Mouse (Mus musculus) CH12.LX (cell line): ENCODE measurements at regions not wholly inside any gene's neighbourhood (a gene's known extent, or its start where the extent isn't known, plus 50 kb on each side); places are given as distances from the start of the nearest gene placed in this dataset.

Experiments
- CTCF ChIP-seq, 2 experiments: IDR thresholded peaks in 1 of 2; conservative IDR thresholded peaks in 1 of 2; 2 replicates each; pipeline ENCODE4 v1.5.1; 2011 to 2012; ENCODE audit warnings: low read depth in 2 of 2, low read length in 2 of 2, improper control_type of control experiment in 1 of 2, inconsistent platforms in 1 of 2, mild to moderate bottlenecking in 1 of 2, moderate library complexity in 1 of 2
- EP300 ChIP-seq: IDR thresholded peaks from 2 replicates; pipeline ENCODE4 v1.6.1; 2011; ENCODE audit warnings: low read length, improper control_type of control experiment
- JUN ChIP-seq: IDR thresholded peaks from 2 replicates; pipeline ENCODE4 v1.6.1; 2011; ENCODE audit warnings: low read depth, mild to moderate bottlenecking, low read length, improper control_type of control experiment, moderate library complexity; ENCODE audit not compliant: insufficient read depth
- JUND ChIP-seq: conservative IDR thresholded peaks from 2 replicates; pipeline ENCODE4 v1.6.1; 2011; ENCODE audit warnings: low read depth, low read length, improper control_type of control experiment
- POLR2A ChIP-seq: IDR thresholded peaks from 2 replicates; pipeline ENCODE4 v1.6.1; 2011; ENCODE audit warnings: low read depth, mild to moderate bottlenecking, improper control_type of control experiment, low read length
- ZNF384 ChIP-seq: IDR thresholded peaks from 2 replicates; pipeline ENCODE4 v1.6.1; 2012; ENCODE audit warnings: low read depth, low read length, improper control_type of control experiment, inconsistent platforms

DNA sequence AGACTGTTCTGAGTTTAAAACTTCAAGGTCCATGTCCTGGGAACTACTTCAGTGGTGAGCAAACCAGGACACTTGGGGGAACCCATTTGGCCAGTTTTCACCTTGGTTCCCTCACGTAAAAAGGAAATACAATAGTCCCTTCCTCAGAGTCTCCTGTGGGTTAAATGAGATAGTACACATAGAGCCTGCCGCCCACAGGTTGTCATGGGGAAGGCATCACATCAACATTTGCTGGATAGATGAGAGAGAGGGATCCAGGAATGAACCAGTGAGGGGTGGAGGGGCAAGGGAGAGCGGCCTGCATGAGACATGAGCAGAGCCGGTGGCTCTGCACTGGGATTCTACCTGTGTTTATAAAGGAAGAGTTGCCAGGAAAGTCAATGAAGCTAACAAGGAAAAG, 201.5 kb downstream of the Pten start:
- no peak for TF ChIP-seq JUND
- no peak for TF ChIP-seq EP300
- no peak for TF ChIP-seq JUN
- no peak for TF ChIP-seq ZNF384
- TF ChIP-seq CTCF (conservative IDR thresholded peaks at IDR 0.05 in 1 of 2, IDR thresholded peaks at IDR 0.05 in 1 of 2; ENCODE audit: low read depth in 2 of 2, low read length in 2 of 2): 0 out of 4 replicates have a peak, but pooled peaks of 1 of the 2 experiments have one; percentile 4
- no peak for TF ChIP-seq POLR2A
